Mouse (Mus musculus): ENCODE measurements at regions not wholly inside any gene's neighbourhood (a gene's known extent, or its start where the extent isn't known, plus 50 kb on each side); places are given as distances from the start of the nearest gene placed in this dataset.

DNA sequence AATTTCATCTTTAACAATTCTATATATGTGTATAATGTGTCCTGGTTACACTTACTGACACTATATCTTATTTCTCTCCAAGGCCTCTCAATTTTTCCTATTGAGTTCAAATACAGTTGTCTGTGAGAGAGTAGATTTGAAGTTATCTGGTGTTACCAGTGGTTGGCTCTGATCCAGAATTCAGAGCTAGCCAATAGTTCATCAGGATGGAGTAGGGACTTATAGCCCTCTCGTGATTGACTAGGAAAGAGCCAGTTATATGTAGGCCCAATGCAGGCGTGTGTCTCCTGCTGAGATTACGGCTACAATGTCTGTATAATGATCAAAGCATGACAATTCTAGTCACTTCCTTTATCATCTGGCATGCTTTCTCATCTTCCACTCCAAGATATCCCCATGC lies 1241.0 kb upstream of the Zeb2 start:
- DNase-seq, result no peak

DNA sequence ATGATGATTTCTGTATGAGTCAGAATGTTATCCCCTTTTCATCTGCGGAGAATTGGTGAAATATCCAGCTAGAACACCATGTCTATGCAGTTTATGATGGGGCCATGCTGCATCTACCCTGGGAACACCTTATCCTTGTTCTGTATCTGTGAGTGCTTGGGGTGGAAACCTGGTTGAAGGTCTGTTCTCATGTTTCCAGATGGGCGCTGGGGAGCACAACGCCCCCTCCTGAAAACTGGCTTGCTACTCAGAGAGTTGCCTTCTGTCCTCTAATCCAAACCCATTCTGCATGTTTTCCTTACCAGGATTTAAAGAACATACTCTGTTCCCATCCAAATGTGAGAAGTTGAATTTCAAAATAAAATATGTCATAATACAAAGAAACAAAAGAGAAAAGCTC lies 1239.5 kb upstream of the Zeb2 start:
- DNase-seq, result peak; percentile 57 to 67

DNA sequence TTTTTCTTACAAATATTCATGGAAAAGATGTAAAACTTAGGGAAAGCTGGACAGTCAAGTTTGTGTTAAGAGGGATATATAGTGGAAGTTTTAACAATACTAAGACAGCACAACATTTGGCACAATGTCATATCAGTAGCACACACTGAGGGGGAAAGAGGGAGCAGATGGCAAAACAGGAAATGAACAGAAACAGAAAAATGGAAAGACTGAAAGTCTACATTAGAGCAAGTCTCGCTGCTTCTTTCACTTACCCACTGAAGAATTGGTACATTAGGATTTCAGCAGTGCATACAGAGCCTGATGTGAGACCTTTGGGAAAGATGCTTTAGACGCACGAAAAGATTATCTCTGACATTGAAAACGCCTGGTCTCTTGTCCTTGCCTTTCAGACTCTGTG lies 1223.5 kb upstream of the Zeb2 start:
- no peak for DNase-seq

DNA sequence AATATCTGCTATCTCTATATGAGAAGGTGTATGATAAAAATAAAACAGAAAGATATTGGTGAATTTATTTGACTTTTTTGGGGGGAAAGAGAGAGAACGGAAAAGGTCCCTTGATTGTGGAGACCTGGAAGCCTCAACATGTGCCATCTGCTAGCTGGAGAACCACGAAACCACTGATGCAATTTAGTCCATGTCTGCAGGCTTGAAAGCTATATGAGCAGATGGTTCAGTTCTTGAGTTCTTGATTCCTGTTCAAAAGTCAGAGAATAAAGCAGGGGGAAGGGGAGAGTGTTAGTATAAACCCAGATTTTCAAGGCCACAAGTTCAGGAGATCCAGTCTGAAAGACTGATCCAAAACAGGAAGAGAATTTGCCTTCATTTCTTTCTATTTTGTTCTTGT lies 1199.5 kb upstream of the Zeb2 start:
- peak; percentile 6 to 19 for DNase-seq

DNA sequence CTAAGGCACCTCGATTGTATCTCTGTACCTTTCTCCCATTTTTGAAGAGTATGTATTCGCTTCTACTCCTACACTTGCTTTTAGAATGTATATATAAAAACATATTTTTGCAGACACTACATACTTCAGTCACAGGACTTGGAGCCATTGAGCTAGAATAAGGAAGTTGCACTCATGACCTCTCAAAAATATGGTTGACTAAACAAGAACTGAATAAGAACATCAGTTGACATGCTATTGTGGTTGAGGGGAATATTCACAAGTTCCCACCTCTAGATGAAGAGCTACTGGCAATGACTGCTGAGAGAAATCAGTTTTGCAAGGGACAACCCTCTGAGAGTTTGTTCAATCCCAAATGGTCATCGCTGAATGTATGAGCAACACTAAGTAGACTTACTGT lies 1198.0 kb upstream of the Zeb2 start:
- DNase-seq, result no peak

DNA sequence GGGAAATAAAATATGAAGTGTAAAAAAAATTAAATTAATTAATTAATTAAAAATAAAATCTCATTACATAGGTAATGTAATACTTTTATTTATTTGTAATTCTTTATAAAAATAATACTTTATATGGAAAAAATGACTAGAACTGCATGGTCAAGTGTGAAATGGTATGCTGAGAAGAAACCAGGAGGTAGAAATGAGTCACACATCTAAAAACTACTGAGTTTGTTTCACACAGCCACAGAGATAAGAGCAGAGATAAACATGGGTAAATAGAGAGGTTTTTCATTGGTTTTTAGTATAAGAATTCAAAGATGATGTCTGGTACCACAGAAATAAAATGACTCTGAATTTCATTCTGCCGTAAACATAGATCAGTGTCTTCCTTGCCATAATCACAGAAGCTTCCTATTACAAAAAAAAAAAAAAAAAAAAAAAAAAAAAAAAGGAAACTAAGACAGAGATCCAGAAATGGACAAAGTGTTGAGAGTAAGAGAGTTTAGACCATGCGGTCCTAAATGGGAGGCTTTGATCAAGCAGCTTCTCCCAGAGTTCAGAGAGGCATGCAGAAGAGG lies 1190.5 kb upstream of the Zeb2 start:
- DNase-seq, result no peak

DNA sequence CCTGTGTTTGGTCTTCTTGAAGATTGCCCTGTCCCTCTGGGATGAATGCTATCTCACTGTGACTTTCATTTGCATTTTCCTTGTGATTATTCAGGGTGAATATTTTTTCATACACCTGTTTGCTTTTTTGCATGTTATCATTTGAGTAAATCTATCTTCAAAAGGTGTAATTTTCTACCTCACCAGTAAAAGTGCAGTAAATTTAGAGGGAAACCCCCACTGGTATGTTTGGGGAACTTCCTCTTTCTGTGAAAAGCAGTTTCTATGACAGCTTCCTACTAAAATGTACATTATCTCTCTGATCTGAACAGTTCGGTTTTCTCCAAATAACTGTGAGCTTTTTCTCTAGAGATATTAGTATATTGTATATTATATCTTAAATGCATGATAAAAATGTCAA lies 1185.4 kb upstream of the Zeb2 start:
- no peak for DNase-seq

DNA sequence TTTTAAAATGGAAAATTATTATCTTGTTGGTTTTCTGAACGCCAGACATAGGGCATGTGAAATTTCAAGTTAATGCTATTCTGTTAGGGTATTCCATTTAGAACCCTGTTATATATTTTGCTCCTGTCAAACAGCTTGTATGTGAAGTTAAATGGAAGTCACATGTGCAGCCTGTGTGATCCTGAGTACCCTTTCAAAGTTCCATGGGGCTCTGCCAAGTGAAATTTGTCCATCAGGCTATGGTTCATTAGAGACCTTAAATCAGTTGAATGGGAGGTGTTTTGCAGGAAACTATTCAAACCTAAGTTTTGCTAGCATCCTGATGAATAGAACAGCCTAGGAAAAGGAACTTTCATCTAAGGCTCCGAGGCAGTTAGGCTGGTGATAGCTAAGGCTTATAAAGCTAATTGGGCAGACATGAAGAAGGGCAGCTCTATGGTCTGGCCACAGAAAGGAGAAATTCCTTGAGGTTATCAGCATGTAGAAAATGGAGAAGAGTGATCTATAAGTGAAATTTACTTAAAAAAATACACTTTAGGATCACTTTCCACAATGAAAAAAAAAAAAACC lies 1180.2 kb upstream of the Zeb2 start:
- no peak for DNase-seq

DNA sequence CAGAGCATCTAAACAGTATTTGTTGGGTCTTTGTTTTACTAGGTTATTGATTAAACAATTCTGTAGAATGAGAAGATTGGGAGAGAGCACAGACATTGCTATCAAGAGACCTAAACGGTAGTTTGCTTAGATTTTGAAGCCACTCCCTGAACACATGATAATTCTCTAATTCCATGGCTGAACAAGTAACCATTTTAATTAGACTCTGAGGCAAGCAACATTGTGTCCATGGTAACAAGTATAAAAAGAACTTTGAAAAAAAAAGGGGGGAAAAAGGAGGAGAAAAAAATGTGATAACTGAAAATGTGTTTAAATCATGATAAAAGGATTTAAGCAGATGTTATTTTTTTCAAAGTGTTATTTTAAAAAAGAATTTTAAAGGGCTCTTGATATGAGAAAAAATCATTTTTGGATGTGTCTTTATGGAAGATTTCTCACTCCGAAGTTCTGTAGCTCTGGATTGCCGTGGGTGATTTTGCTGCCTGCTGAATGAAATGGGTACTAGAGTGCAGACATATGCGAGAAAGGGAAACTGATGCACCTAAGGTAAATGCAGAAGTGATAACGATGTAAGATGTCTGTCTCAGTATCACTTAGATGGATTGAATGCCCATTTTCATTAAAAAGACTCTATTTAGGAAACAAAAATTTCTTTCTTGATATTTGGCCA lies 1166.9 kb upstream of the Zeb2 start:
- peak in 1 of 2 experiments; percentile 3 for DNase-seq

DNA sequence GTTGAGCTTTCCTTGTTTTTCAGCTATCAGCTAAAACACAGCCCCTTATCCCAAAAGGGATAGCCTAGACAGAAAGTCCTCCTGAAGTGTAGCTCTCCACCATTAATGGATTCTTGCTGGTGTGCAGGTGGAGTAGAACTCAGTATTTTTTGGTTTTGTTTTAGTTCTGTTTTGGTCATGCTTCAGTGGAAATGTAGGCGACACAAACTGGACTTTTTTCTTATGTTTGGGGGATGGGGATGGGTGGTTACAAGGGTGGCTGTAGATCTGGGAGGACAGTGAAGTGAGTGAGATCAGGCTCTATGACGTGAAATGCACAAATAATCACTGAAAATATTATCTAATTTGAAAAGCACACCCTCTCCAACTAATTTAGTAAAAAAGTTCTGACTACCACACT lies 1163.6 kb upstream of the Zeb2 start:
- DNase-seq, result no peak

DNA sequence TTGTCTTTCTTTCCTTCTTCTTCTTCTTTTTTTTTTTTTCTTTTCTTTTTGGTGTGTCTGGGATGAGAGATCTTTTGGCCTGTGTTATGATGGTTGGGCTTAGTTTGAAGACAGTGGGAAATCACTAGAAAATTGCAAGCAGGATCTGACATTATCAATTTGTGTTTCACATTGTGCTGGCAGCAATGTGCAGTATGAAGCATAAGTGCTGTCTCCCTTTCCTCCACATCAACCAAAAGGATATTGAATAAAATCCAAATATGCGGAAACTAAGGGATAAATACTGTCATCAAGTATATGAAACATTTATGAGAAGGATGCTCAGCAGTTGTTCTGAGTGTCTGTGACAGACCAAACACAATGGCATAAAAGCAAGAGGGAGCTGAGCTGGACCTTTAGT lies 1144.4 kb upstream of the Zeb2 start:
- no peak for DNase-seq

DNA sequence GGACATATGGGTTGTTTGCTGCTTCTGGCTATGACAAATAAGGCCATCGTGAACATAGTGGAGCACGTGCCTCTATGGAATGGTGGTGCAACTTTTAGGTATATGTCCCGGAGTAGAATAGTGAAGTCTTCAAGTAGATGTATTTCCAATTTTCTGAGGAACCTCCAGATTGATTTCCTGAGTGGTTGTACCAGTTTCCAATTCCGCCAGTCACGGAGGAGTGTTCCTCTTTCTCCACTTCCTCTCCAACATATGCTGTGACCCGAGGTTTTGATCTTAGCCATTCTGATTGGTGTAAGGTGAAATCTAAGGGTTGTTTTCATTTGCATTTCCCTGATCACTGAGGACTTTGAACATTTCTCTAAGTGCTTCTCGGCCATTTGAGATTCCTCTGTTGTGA lies 1134.4 kb upstream of the Zeb2 start:
- no peak for DNase-seq

DNA sequence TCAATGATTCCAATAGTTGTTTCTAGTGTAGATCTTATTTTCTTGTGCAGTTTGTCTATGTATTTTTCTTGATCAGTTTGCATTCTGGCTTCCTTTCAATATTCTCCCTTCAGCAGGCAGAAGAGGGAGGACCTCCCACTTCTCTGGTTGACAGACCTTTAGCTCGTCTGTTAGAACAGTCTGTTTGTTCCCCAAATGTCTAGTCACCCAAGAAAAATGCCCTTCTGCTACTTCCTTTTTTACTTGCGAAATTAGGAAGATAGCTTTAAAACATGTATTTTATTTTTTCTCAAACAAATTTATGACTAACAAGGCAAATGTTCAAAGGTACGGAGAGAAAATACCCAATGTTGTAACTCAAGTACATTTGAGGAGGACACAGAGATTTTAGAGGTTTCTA lies 1128.5 kb upstream of the Zeb2 start:
- DNase-seq, result no peak

DNA sequence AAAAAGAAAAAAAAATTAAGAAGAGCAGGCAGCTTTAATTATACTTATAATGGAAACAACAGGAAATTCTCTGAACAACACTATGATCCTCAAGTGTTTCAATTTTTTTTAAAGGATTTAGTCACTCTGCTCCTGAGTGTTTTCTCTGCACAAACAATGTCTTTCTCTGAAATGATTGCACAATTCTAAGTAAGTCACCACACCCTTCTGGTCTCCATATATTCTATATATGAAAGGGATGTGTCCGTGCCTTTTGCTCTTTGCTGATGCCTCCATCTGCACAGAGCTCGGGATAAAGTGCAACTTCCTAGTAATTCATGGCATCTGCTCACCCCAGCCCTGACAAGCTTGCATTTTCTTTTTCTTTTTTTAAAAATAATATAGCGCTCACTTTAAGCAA lies 1127.5 kb upstream of the Zeb2 start:
- no peak for DNase-seq

DNA sequence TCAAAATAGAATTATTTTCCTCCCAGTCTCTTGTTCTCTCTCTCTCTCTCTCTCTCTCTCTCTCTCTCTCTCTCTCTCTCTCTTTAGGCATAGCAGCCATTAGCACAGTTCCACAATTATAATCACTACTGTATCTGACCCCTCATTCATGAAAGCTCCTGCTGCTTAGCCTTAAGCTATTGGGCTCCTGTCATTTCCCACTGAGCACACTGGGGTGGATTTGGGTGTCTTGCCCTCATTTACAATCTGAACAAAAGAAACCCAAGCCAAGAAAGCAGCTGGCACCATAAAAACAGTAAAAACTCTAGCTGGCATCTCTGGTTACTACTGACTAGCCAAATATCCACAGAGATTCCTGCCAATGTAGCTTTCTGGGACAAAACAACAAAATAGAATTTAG lies 1125.6 kb upstream of the Zeb2 start:
- no peak for DNase-seq

DNA sequence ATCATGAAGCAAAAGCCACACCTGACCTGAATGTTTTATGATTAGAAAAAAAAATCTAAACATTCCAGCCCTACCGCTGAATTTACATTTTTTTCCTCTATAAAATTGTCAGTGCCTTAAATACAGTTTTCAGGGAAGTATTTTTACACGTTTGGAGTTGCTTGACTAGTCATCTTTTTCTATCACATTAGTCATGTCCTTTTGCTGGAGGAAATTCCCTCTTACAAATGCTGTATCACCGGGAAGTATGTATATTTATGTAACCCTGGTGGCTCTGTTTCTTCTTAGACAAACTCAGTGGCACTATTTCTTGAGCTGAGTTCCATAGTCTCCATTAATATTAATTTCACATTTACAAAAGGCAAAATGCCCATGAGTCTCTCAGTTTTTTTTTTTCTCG lies 1122.7 kb upstream of the Zeb2 start:
- DNase-seq, result no peak

DNA sequence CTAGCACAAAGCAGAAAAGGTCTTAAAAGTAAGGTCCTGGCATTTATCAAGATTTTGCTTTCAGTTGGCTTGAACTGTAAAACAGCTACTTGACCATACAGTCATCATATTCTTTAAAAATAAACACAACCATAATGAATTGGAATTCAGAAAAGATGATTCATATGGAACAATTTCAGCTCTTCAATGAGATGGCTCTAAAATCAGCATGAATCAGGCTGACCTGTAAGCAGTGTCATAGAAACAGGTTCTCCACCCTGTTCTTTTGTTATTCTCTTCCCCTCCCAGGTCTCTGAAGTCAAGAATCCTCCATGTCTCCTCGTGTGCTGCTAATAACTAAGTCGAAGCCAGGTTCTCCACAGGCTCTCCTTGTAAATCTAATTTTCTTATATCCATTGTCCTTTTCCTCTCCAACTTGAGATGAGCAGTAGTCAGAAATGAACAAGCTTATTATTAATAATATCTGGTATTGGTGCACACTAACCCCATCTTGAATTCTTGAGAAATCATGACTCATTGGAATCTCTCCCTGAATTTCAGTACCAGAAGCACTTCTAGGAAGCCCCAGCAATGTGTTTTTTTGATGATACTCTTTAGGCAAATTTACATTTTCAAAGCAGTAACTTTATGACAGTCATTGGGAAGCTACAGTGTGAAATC lies 1113.7 kb upstream of the Zeb2 start:
- no peak for DNase-seq

DNA sequence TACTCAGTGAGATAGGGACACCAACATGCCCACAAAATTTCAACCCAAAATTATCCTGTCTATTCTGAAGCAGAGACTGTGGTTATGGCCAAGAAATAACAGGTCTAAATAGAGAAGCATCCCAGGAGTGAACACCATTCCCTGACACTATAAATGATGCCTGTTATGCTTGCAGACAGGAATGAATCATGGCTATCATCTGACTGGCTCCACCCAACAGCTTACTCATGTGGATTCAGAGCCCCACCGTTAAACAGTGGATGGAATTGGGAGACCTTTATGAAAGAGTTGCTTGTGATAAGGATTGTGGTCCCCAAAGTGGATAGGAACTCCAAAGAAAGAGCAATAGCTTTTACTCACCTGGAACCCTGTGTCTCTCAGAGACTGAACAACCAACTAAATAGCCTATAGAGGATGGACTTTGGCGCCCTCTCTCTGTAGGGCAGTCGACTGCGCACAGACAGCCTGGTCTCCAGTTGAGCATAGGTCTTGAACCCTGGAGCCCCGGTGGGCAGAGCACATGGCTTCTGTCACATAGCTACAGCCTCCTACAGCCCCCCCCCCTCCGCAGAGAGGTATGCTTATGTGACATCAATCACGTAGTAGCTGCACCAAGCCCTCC lies 1101.3 kb upstream of the Zeb2 start:
- no peak for DNase-seq

DNA sequence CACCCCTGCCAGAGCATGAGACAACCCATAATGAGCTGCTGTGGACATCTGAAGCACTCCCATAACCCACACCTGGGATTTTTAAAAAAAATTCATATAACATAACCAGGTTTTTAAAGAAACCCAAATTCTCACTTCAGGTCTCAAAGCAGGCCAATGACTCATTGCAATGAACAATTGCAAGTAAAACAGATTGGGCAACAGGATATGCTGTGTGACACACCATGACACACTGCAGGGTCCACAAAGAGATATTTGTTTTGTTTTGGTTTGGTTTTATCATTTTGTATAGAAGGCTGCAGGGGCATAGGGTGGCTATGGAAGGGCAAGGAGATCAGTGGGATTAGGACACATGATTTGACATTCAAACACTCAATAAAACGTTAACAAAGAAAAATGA lies 1082.1 kb upstream of the Zeb2 start:
- DNase-seq, result no peak

DNA sequence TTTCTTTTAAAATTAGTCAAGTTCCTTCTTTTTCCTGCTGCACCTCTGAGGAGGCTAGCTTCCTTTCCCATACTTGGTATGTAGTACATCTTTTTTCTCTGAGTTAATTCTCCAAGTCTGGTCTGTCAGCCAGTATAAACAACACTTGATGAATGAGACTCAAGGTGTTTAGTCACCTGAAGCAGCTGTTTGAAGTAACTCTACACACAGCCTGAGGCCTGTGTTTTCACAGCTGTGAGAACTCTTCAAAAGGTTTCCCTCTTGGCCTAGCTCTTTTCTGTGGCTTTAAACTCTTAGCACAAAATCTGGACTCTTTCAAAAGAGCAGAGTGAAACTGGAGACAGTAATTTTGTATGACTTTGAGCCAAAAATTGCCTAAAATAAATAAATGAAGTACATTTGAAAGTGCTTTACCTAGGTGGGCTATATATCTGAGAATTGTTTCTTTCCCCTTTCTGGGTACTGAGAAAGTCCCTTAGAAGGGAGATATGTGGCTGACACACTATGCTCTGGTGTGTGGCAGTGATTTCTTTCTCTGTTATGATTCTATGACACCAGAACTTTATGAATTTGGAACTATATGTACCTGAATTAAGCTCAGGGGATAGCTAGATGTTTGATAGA lies 1070.2 kb upstream of the Zeb2 start:
- no peak for DNase-seq

DNA sequence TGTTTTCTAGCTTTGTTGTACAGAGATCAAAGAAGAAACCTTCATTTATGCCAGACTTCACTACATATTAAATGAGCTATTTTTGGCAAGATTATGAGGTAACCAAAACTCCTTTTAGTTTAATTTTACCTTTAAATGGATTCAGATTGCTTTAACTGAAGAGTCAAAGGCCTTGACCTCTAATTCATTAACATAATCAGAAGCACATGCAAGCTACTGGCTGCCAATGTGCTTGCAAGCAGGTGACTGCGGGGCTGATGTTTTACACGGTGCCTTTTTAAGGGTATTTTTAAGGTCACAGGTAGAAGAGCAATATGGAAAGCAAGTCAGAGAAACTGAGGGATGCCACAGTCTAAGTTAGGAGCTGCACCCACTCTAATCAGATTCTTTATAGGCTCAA lies 1066.0 kb upstream of the Zeb2 start:
- no peak for DNase-seq

DNA sequence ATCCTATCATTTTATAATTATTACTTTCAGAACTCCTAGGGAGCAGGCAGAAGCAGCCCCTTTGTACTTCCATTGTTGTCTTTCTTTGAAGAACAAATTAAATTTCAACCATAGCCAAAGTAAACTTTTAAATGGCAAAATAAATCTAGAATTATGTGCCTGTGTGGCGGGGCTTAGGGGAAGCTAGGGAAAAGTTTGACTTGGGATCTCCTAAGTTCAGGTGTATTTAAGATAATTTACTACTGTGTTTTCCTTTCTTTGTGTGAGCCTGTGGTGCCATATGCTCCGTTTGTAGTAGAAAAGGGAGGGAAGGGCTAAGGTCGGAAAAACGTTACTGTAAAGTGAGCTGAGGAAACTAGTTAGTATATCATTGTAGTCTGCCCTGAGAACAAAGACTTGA lies 1062.5 kb upstream of the Zeb2 start:
- no peak for DNase-seq

DNA sequence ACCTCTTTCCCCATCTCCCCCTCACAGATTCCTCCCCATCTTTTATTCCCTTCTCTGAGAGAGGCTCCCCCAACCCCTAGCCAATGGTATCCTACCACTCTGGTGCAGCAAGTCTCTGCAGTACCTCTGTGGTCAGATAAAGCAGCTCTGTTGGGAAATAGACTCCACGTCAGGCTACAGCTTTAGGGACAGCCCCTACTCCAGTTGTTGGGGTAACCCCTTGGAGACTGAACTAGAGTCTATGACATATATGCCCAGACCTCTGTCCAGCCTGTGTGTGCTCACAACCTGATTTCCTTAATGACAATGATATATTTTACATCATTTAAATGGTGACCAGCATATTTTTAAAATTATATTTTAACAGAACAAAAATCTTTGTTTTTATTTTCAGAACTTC lies 1051.3 kb upstream of the Zeb2 start:
- DNase-seq, result no peak
